Mouse (Mus musculus) hematopoietic stem cell, adult 5-6 weeks (primary cell): Measurements from ENCODE around the gene Camk1g. TPM values are rescaled to one million over a fixed set of nuclear protein-coding genes. Genes with fewer than 3 reads are reported as not detected.

ENCODE experiments used
- ATAC-seq, 2 experiments: fragments of 125-278 bp in 1 of 2; replicated peaks in 1 of 2; 2 replicates each; pipeline ENCODE4 v1.8.0; 2016 to 2017; ENCODE audit warnings: inconsistent platforms in 2 of 2, mild to moderate bottlenecking in 2 of 2, moderate number of reproducible peaks in 2 of 2, low read depth in 1 of 2, moderate TSS enrichment in 1 of 2; ENCODE audit not compliant: low FRiP score in 2 of 2, poor library complexity in 2 of 2, severe bottlenecking in 2 of 2, insufficient read depth in 1 of 2, low TSS enrichment in 1 of 2
- total RNA-seq: library from RNA; stranded (forward); fragments of 172-1452, 232-1000 nt; gene quantifications from 2 replicates; pipeline ENCODE4 v1.2.3, GENCODE M21; 2017

The Camk1g gene
- total RNA-seq, 1 experiment from 2014 or later: not detected

GRCm38 (mm10) chr1:193381597-193382404, 11.7 kb upstream of the Camk1g start:
- ATAC-seq: no peak

DNA sequence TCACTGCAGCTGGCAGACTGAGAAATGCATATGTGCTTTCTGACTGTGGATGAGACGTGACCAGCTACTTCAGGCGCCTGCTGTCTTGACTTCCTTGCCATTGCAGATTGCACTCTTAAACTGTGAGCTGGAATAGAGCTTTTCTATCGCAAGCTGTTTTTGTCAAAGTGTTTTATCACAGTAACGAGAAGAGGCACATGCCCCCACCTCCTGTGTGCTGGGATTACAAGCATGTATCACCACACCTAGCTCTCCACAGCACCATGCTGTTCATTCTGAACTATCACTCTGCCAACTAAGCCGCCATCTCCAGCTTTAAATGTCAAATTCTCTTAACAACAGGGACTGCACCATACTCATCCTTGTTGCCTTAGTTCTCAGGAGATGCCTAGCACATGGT, 10.8 kb upstream of the Camk1g start:
- ATAC-seq: no peak

- ATAC-seq: no peak
Observed at GRCm38 (mm10) chr1:193379634-193380033, 9.5 kb upstream of the Camk1g start.

- ATAC-seq: peak; percentile 76 to 79; a peak in 3 of 4 replicates
Observed at GRCm38 (mm10) chr1:193376478-193377134, 6.5 kb upstream of the Camk1g start.

- no peak for ATAC-seq
Observed at GRCm38 (mm10) chr1:193373906-193374413, 3.9 kb upstream of the Camk1g start.

GRCm38 (mm10) chr1:193369091-193369490, 1.0 kb downstream of the Camk1g start:
- no peak for ATAC-seq

DNA sequence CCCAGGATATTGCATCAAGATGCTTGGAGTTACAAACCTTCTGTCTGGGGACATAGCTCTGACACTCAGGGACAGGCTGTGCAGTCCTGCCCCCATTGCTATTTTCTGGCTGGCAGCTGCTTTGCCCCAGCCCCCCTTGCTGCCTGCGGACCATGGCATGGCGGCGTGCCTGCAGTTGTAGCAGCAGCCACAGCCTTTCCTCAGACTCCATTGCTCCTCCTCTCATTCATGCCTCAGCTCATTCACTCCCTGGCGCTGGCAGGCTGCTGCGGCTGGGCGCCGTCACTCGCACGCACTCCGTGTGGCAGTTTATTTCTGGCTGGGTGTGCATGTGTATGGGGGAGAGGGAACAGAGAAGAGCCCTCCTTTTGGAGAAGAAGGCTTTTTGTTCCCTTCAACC, 2.0 kb downstream of the Camk1g start:
- no peak; a peak in 1 of 4 replicates for ATAC-seq

- ATAC-seq: peak; percentile 81 to 96
Observed at GRCm38 (mm10) chr1:193363801-193364231, 6.3 kb downstream of the Camk1g start.

- ATAC-seq: no peak
Observed at GRCm38 (mm10) chr1:193362078-193362477, 8.0 kb downstream of the Camk1g start.

GRCm38 (mm10) chr1:193361181-193361580, 8.9 kb downstream of the Camk1g start:
- no peak for ATAC-seq

DNA sequence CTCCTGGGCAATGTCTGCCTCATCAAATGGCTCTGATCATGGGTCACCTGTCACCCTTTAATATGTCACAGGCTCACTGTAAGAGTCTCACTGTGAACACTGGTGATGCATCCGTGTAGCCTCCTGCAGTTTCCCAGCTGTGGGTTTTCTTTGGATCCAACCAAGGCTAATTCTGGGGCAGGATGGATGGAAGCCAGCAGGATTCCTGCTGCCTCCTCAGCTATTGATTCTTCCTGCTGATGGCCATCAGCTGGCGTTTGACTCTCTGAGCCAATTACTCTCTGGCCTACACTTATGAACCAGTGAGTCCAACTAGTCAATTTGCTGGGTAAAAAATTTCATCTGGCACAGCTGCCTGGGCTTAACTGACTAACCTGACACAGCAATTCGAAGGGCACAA, 10.9 kb downstream of the Camk1g start:
- ATAC-seq: no peak

DNA sequence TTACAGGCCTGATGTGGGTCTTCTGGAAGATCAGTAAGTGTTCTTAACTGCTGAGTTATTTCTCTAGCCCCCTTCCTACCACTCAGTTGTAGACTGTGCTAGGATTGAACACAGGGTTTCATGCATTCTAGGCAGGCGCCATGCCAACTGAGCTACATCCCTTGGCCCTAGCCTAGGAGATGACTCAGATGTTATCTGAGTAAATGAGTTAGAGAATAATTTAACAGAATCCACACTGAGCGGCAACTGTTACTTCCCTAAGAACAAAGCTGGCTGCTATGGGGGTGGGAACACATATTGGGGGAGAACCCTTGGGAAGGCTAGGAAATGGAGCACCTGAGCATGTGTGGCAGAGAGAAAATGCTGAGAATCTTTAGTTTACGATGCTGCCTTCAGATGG, 18.5 kb downstream of the Camk1g start:
- ATAC-seq: no peak

- ATAC-seq: no peak
Observed at GRCm38 (mm10) chr1:193350546-193350801, 19.6 kb downstream of the Camk1g start.

DNA sequence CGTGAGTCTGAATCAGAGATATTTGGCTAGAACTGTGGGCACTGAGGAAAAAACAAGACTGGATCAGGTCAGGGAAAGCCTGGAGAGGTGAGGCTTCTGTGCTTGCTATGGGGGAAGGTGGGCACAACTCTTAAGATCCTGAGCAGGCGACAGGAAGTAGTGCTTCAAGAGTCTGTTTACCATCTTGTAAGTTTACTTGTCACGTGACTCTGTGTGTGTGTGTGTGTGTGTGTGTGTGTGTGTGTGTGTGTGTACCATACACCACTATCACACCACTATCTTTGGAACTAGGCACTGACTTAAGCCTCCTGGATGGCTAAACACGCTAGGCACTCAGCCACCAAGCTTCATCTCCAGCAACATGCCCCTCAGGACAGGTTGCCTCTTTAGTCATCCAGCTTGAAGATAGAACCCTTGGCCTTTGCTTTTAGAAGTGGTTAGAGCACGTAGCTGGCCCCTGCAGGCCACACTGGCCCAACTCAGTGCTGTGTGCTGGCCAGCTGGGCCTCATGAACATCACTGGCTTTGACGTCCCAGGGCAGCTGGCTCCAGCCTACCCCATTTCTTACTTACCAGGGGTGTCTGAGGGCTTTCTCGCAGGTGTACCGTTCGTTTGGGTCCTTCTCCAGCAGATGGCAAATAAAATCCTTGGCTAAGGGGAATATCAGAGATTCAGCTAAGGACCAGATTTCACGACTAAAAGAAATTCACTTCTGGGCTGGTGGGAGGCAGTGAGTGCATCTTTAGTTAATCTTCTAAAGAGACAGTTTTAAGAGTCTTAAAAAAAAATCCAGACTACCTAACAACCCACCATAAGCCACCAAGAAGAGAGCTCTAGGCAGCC, 20.2 kb downstream of the Camk1g start:
- ATAC-seq: no peak

DNA sequence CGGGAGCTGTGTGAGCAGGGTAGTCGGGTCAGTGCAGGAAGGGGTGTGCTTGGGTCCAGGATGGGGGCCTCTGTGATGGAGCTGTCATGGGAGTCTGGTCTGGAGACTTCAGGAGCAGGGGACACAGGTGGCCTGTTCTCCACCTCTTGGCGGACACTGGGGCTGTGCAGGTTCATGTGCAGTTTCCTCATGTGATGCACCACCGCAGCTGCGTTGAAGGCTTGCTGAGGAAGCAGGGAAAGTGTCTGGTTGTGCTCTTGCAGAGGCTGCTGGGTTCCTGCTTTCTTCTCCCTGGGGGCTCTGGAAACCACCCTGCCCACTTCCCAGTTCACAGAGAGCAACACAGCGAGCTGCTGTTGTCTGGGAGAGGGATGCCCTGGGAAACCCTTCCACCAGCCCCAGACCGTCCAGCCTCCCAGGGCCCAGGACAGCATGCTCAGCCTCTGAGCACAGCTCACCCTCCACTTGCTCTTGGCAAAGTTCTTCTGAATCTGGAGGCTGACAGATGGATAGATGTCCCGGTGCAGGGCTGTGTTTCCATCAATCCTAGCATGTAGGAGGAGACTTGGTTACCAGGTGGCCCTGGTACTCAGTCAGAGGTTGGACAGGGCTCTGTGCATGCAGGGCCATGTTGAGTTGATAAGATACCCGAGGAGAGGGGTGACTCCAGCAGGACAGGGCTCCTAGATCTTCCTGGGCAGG, 21.7 kb downstream of the Camk1g start:
- ATAC-seq: no peak

- no peak for ATAC-seq
Observed at GRCm38 (mm10) chr1:193346908-193347307, 23.2 kb downstream of the Camk1g start.

- peak in 1 of 2 experiments; percentile 33; a peak in 1 of 4 replicates for ATAC-seq
Observed at GRCm38 (mm10) chr1:193344976-193345375, 25.1 kb downstream of the Camk1g start.
